Mouse (Mus musculus): Measurements from ENCODE around the gene A330070K13Rik. TPM values are rescaled to one million over a fixed set of nuclear protein-coding genes. Genes with fewer than 3 reads are reported as not detected.
A peak's percentile ranks its signal among the peaks of the same experiment; 100 is the strongest.

A330070K13Rik gene
- not detected for total RNA-seq (2021)
- long read RNA-seq, experiment 1 = 0 reads
- long read RNA-seq, experiment 2 = 0 reads

DNA sequence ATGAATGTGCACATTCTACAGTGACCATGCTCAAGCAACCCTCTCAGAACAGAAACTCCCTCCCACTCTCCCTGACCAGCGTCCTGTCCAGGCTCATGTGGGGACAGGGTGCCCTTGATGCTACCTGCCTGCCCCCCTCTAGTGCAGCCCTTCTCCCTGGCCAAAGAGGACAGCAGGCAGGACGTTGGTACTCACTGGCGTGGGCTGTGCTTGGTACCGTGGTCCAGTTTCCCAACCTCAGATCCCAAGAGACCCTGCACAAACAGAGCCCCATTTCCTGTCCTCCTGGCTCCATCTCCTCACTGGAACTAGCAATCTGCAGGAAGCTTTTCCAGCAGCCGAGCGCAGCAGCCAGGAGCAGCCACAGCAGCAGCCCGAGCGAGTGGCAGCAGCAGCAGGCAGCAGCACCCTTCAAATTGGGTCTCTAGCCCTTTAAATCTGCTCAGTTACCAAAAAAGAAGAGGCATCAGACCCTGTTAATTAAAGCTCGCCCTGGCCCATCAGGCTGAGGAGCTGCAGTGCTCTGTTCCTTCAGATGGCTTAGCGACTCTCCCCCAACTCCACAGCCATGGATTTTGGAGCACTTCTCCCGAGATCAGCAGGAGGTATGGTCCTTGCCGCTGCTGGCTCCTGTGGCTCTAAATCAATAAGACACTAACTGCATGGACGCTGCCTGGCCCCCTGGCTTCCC lies at the start of gene A330070K13Rik:
Gene A330070K13Rik (minus strand): TSS at position 410 of the 691 bp plus-strand sequence.
- peak; percentile 20 for DNase-seq

DNA sequence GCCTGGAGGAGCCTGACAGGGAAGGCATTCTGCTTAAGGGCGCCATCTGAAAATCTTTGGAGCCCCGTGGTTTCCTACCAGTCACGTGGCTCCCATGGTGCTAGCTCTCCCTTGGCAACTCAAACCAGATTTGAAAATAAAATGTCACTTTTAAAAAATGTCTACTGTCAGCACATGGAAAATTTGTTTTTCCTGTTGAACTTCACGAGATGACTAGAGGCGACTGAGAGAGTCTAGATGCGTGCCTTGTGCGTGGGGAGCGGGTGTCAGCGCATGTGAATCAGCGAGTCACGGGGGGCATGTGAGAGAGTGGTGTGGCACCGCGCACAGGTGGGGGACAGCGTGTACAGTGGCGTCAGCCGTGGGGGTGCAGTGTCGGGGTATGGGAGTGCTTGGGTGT lies 27.1 kb upstream of the A330070K13Rik start:
- DNase-seq = no peak

DNA sequence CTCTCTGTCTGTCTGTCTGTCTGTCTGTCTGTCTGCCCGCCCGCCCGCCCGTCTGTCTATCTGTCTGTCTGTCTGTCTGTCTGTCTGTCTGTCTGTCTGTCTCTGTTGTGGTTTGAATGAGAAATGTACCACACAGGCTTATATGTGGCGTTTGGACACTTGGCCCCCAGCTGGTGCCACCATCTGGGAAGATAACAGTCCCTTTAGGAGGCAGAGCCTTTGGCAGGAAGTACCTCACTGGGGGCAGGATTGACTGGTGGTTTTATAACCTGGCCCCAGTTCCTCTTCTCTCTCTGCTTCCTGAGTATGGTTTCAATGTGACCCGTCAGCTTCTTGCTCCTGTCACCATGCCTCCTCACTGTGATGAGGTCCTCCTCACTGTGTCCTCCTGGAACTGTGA lies 25.3 kb upstream of the A330070K13Rik start:
- DNase-seq = no peak

DNA sequence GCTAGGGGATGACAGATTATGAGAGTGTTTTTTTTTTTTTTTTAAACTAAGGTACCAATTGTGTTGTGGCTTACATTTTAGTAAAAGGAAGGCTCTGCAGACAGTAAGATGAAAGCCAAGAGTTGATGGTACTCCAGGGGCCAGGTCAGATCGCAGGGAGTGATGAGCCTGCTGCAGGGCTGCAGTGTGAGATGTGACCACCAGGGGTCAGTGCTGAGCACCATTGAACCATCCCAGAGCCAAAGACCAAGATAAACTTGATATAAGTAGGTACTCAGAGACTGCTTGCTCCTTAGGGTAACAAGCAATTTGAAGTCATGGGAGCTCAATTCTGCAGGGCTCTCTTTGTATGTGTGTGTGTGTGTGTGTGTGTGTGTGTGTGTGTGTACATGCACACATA lies 20.8 kb upstream of the A330070K13Rik start:
- peak; percentile 77 for DNase-seq

DNA sequence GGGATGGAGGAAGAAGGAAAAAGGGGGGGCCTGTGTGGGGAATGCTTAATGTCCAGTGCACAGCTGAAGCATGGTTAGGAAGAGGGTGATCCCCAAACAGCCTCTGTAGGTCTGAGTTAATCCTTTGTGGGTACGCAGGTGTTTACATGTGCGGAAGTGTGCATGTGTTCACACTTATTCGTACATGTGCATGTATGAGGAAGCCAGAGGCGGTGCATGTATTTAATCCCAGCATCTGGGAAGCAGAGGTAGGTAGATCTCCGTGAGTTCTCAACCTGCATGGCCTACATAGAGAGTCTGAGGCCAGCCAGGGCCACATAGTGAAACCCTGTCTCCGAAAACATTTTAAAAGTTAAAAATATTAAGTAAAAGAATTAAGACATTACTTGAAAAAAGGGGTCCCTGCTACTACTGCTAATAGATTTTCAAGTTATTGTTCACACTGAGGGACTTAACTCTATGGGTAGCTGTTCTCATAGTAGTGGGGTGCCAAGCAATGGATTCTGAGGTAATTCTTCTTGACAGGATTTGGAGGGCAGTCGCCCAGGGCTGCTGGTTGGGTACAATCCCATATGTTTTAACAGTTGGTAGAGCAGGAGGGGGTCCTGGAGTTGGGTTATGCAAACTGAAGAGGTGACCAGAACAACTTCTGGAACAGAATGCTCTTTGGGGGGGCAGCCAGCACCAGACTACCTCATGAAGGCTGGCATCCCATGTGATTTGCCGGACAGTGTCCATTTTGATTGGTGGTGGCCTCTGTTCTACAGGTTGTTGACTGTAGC lies 15.9 kb upstream of the A330070K13Rik start:
- no peak for DNase-seq

DNA sequence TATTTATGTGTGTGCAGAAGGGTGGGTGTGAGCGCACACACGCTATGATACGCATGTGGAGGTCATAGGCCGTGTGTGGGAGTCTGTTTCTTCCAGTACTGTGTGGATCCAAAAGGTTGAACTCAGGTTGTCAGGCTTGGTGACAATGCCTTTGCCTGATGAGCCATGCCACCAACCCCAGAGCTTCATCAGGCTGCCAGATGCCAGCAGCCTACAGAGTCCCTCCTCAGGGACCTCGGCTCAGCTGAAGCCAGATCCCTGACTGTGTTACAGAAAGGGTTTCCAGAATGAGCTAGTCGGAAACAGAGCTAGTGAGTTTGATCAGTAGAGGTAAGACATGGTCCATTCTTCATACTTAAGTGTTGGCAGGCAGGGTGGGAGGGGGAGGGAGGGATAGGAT lies 10.7 kb upstream of the A330070K13Rik start:
- peak; percentile 31 for DNase-seq

DNA sequence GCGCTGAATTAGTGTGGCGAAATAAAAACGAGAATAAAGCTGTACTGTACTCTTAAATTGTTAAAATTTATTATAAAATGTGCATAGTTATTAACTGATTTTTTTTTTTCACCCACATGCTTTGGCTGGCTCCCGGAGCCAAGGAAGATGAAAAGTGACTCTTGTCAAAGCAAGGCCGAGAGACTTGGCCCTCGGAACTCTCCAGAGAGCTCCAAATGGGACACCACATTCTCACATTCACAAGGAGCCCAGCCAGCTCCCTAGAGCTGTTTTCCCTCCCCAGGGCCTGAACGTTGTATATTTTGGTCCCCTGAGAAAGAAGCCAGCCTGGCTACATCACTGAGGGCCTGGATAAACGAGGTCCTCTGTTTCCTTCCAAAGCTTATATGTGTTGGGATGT lies 10.0 kb upstream of the A330070K13Rik start:
- DNase-seq = peak; percentile 59

DNA sequence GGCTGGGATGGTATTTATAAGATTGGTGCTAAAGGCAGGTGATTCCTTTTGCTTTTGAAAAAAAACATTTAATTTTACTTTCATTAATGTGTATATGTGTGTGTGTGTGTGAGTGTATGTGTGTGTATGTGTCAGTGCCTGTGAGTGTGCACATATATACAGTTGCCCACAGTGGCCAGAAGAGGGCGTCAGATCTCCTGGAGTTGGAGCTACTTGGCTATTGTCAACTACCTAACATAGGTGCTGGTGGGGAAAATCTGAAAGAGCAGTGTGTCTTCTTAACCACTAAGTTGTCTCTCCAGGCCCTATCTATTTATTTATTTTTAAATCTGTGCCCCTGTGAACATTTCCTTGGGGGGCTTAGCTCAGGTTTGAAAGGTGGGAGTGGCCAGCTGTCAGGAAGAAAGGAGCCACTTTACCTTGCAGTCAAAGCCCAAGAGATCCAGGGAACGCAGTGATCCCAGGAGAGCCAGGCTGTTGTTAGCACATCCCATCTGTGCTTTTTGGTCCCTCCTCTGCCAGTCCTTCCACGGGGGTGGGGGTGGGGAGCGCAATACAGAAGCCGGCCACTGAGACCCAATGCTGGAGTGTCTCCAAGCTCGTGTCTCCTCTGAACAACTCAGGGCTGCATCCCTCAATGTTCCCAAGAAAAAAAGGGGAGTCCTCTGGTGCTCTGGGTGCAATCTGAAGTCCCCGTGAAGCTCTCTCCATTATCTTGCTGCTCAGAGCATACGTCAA lies 9.4 kb upstream of the A330070K13Rik start:
- DNase-seq = no peak

DNA sequence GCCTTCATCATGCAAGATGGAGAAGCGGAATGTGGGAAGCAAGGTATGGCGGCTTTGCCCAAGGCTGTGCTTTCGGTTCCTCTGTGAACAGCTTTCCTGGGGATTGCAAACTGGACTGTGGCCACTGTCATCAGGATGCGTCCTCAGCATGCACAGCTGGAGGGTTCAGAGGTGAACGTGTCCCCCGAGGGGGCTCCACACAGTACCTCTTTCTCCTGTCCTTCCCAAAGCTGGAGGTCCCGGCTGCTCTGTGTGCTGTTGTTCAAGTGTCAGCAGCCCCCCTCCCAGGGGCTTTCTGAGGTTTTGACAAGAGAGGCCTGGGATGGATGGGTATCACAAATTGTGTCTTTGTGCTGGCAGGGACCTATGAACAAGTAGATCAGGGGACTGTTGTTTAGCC lies 2.0 kb upstream of the A330070K13Rik start:
- DNase-seq = no peak

DNA sequence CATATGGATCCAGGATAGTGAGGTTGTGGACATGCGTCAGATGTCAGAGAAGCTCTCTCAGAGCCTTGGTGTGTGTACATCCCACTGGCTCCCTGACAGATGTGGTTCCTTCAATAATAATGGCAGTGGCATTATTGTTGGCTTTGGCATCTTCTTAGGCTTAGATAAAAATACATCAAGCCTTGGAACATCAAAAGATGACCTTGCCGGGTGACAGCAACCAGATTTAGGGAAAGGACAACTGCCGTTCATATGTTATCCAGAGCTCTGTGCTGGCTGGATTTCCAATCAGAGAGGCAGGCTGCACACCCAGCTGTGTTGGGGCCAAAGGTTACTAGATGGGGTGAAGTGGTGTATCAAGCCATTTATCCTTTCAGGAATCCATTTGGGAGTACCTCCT lies 9.0 kb downstream of the A330070K13Rik start:
- DNase-seq = peak; percentile 47

DNA sequence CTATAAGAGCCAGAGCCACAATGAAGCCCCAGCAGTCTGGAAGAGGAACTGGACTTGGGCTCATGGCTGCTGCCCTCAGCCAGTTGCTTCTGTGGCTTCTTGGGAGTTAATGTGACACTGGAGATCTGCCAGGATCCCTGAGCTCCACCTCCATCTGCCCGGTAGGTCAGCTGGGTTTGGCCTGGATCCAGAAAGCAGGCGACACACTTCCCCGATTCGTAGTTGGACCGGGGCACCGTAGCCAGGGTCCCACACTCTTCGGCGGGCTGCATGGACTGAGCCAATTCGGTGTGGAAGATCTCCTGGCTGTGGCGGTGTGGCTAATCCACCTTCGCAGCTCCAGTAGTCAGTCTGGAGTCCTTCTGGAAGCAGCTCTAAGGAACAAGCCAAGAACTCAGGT lies 15.2 kb downstream of the A330070K13Rik start, which contains the start of gene Caln1:
Gene Caln1 (plus strand): TSS at position 219 of the 400 bp plus-strand sequence.
- peak; percentile 77 for DNase-seq

DNA sequence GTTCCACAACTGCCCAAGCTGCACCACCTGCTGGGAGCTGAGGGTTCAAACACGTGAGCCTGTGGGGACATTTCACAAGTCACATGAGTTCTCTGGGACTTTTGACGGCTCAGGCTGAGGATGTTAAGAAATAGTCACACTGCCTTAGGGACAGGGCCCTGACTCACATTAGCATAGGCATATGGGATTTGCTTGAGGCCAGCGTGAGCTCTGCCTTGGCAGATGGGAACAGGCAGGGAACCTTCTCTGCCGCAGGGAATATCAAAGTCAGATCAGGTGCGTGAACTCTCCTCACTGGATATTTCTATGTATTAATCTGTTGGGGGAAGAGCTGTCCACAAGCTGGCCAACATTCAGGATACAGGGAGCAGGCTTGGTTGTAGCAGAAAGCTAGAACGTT lies 16.2 kb downstream of the A330070K13Rik start:
- no peak for DNase-seq

DNA sequence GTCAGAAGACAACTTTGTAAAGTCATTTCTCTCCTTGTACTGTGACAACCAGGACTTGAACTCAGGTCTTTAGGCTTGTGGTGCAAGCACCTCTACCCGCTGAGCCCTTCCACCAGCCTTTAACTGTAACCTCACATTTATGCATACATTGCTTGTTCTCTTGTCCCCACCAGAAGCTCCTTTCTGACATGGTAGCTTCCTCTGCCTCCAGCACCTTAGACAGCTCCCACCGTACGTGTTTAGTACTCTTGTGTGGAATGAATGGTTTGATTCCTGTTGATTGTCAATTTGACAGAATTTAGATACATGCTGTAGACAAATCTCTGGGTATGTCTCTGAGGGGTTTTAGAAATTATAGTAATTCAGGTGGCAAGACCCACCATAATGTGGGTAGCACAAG lies 20.7 kb downstream of the A330070K13Rik start:
- DNase-seq = peak; percentile 35

DNA sequence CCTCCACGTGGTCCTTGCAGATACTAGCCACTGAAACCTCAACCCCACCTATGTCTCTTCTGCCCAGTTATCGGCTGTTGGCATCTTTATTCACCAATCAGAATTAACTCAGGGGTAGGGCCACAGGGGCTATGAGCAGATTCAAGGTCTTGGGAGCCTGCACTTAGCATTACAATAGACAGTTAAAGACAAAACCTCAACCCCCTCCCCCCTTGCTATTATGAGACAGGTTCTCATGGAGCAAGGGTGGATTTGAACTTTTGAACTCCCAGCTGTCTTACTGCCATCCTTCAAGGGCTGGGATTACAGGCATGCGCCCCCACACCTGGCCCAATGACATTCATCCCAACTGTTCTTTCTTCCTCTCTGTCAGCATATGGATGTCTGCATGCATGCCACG lies 21.3 kb downstream of the A330070K13Rik start:
- no peak for DNase-seq

DNA sequence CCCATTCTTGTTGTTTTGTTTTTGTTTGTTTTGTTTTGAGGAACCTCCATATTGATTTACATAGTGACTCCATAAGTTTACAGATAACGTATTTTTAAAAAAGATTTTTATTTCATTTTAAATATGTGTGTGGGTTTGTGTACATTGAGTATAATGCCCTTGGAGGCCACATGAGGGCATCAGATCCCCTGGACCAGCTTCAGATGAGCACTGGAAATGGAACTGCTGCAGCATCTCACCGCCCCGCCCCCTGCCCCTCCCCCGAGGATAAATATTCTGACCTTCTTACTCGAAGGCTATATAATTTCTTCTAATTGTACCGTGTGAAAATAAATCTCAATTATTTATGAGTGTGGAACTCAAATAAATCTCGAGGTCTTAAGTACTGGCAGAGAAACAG lies 29.2 kb downstream of the A330070K13Rik start:
- DNase-seq = no peak

DNA sequence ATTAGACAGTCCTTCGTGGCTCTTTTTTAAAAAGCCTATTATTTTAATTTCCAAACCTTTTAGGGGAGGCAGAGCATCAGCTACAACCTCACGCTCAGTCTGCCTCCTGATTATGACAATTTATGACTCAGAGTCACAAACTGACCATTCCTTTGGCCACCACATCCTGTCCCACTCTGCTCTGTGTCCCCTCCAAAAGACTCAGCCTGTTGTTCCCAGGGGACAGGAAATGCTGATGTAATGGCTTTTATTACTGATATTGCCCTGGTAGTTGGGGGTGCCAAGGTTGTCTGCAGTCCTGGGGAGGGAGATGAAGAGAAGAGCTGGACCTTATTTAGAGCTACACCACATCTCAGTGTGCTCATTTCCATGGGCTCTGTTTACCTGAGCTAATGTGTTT lies 38.6 kb downstream of the A330070K13Rik start:
- DNase-seq = no peak

DNA sequence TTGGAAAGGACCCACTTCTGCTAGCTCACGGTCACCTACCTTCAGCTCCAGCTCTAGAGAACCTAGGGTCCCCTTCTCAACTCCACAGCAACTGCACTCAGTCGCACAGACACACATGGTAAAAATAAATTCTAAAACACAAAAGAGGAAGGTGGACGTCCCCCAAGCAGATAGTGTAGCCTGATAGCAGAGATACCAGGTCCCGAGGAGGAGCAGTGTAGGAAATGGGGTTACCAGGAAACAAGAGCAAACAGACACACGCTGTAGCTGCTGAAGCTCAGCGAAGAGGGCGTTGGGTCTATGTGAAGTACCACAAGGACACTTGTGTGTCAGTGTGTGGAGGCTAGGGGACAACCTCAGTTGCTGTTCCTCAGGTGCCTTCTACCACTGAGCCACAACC lies 39.4 kb downstream of the A330070K13Rik start:
- DNase-seq = no peak

DNA sequence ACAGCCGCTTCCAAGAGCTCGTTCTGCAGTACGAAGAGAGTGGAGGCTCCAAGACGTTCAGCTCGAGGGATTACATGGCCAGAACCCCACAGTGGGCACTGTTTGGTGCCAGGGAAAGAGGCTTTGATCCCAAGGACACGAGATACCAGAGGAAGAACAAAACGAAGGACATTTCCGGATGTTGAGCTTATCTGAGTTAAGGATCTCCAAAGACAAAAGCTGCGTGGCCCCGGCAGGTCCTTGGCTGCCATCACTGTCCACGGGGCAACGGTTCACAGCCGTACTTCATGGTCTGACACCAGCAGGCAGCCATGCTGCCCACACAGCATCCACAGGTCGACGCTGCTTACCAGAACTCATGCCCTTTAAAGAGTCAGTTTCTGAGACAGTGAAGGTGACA lies 43.8 kb downstream of the A330070K13Rik start:
- peak; percentile 62 for DNase-seq

DNA sequence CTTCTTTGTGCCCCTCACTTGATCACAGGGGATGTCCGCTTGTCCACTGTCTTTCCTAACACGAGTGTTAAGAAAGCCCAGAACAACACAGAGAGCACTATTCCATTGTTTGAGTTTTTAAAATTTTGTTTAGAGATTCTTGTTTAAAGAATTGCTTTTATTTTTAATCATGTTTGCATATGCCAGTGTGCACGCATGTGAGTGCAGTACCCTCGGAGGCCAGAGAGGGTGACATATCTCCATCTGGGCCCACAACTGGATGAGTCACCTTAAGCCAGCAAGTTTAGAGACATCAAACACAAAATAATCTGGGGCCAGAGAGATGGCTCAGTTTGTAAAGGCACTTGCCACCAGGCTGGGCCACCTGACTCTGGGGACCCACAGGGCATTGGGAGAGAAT lies 49.0 kb downstream of the A330070K13Rik start:
- DNase-seq = no peak

DNA sequence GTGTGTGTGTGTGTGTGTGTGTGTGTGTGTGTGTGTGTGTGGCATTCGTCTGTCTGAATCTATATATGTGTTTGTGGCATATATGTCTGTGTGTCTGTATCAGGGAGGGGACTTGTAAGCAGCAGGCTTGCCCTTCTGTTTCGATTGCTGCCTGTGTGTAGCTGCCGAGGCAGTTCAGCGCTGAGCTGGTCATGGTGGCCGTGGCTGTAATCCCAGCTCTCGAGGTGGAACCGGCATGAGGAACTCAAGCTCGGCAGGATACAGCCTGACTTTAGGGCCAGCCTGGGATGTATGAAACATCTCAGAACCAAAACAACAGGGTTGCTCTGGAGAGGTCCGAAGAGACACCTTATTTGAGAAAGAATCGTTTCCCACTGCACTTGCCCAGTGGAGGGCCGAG lies 50.5 kb downstream of the A330070K13Rik start:
- DNase-seq = no peak

DNA sequence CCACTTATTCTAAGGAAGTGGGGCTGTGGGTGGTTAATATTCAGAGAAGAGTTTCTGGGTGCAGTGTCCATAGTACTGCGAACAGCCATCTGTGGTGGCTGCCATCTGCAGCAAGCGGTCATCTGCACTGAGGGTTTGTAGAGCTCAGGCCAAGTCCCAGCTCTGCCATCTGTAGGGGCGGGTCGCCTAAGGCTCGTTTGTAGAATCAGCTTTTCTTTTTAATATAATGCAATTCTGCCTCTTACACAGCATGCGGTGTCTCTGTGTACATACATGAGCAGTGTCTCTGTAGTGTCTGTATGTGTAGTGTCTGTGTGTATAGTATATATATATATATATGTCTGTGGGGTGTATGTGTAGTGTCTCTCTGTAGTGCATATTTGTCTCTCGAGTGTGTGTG lies 50.9 kb downstream of the A330070K13Rik start:
- DNase-seq = no peak

DNA sequence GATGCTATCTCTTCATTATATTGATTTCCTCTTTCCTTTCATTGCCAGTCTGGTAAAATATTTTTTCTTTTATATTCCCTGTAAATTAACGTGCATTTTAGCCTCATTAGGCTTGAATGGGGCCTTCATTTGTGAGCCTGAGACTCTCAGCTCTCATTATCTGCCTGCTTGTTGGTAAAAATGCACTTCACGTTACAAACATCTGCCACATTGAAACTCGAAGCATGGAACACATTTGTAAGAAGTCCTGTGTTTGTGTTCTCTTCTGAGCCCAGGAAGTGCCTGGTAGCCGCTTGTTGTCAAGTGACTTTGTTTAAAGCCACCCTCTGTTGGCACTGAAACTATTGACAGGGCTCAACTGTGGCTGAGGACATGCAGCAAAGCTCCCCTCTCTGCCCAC lies 53.2 kb downstream of the A330070K13Rik start:
- DNase-seq = no peak

DNA sequence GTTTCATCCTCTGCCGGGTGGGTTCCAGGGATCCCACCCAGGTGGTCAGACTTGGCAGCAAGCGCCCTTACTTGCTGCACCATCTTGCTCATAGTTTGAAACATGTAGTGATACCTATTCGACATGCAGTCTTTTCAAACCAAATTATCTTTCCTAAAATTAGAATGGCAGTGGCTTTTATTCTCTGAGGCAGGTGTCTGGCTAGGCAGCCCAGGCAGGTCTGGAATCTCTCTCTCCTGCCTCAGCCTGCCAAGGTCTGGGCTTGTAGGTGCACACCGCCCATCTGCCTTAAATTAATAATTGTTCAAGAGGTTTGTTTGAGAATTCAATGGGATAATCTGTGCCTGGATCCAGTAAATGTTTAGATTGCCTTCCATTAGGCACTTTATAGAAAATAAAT lies 53.6 kb downstream of the A330070K13Rik start:
- DNase-seq = no peak

Measured in adrenal gland, postnatal 10 days (tissue).